Mouse (Mus musculus) heart, embryonic 11.5 days (tissue): ENCODE measurements around the gene Prdm15. TPM values are rescaled to one million over a fixed set of nuclear protein-coding genes. Genes with fewer than 3 reads are reported as not detected.
A peak's percentile ranks its signal among the peaks of the same experiment; 100 is the strongest.

Source experiments
- ATAC-seq: fragments of 200-750 bp; cut with Nextera tagmentation; replicated peaks from 2 replicates; pipeline ENCODE4 v1.8.0; 2017; ENCODE audit warnings: moderate library complexity; ENCODE audit not compliant: insufficient number of reproducible peaks, low FRiP score, low TSS enrichment
- H3K27ac ChIP-seq: fragments of 300-500 bp; sonication (generic); 2 replicates; pipeline ENCODE4 v1.5.1; 2014; ENCODE audit warnings: mild to moderate bottlenecking, low read depth, low read length
- H3K27me3 ChIP-seq: fragments of 300-500 bp; sonication (generic); 2 replicates; pipeline ENCODE4 v1.6.1; 2014; ENCODE audit warnings: mild to moderate bottlenecking, low read length, mixed read lengths; ENCODE audit not compliant: control insufficient read depth, insufficient read depth
- H3K36me3 ChIP-seq: fragments of 300-500 bp; sonication (generic); 2 replicates; pipeline ENCODE4 v1.6.1; 2014; ENCODE audit warnings: mild to moderate bottlenecking, low read length, moderate library complexity, mixed read lengths; ENCODE audit not compliant: control insufficient read depth, insufficient read depth
- H3K4me1 ChIP-seq: fragments of 300-500 bp; sonication (generic); 2 replicates; pipeline ENCODE4 v1.6.1; 2014; ENCODE audit warnings: low read length; ENCODE audit not compliant: control insufficient read depth, insufficient read depth
- H3K4me2 ChIP-seq: fragments of 300-500 bp; sonication (generic); 2 replicates; pipeline ENCODE4 v1.6.1; 2014; ENCODE audit warnings: mild to moderate bottlenecking, moderate library complexity
- H3K4me3 ChIP-seq: fragments of 300-500 bp; sonication (generic); 2 replicates; pipeline ENCODE4 v1.5.1; 2014; ENCODE audit warnings: low read depth, low read length
- H3K9ac ChIP-seq: fragments of 300-500 bp; sonication (generic); 2 replicates; pipeline ENCODE4 v1.6.1; 2014; ENCODE audit warnings: mild to moderate bottlenecking, low read depth, low read length, moderate library complexity
- H3K9me3 ChIP-seq: fragments of 300-500 bp; sonication (generic); replicated peaks from 2 replicates; pipeline ENCODE4 v1.6.1; 2016; ENCODE audit warnings: low read length; ENCODE audit not compliant: control insufficient read depth
- WGBS: fragments of 180-500 bp; shearing (Covaris S2); extraction: QIAGEN DNeasy Blood & Tissue Kit; methylation state at CpG from one replicate; pipeline ENCODE4 v1.1.7; 2014; ENCODE audit not compliant: insufficient replicate concordance; 5-methylcytosine and 5-hydroxymethylcytosine counted together
- polyA plus RNA-seq: library from polyadenylated mRNA; unstranded; fragments of >200 nt; fragmentation: Nextera tagmentation; extraction: Ambion mirVana; gene quantifications from 2 replicates; pipeline ENCODE4 v1.2.1, GENCODE M21; 2014

The Prdm15 gene
- polyA plus RNA-seq, 1 experiment from 2014 or later: 6.2 TPM

- no peak for ATAC-seq
- 9% methylated on average over 13 of the region's 13 CpGs for WGBS
These were observed 87.7 kb downstream of the Prdm15 start for GRCm38 (mm10) chr16:97763990-97764340.

GRCm38 (mm10) chr16:97763061-97763989, 88.3 kb downstream of the Prdm15 start, which contains the start of gene Ripk4:
Gene Ripk4 (minus strand): TSS chr16:97763787.
- Histone ChIP-seq H3K4me1 (peaks cover 12% of the 10 kb centered on the region), H3K27me3 (peaks cover 28% of the 10 kb centered on the region), H3K9me3 (no peaks in the 10 kb centered on the region), H3K4me2 (peak within 1 kb of the TSS; percentile 92), H3K4me3 (peak within 1 kb of the TSS; percentile 59), H3K27ac (no peak within 1 kb of the TSS), H3K9ac (peak within 1 kb of the TSS; percentile 39), H3K36me3 (no peaks in the 10 kb centered on the region)
- under 1% methylated on average over 88 of the region's 88 CpGs for WGBS
- peak; percentile 64; the same call in 1 of the 2 replicates for ATAC-seq

More at GRCm38 (mm10) chr16:97763990-97764340, 87.7 kb downstream of the Prdm15 start:
- H3K4me1 ChIP-seq: peaks cover 12% of the 10 kb centered on the region
- H3K36me3 ChIP-seq: no peaks in the 10 kb centered on the region
- H3K9ac ChIP-seq: no peak overlapping the region
- no peaks in the 10 kb centered on the region for H3K9me3 ChIP-seq
- H3K4me2 ChIP-seq: peak overlapping the region; percentile 92
- peak overlapping the region; percentile 59 for H3K4me3 ChIP-seq
- H3K27ac ChIP-seq: no peak overlapping the region
- H3K27me3 ChIP-seq: peaks cover 28% of the 10 kb centered on the region

- peak overlapping the region; percentile 12; the same call in 1 of the 2 replicates for H3K4me2 ChIP-seq
- no peak overlapping the region for H3K4me3 ChIP-seq
- ATAC-seq: no peak
- no peak overlapping the region for H3K9ac ChIP-seq
- H3K36me3 ChIP-seq: no peaks in the 10 kb centered on the region
- no peaks in the 10 kb centered on the region for H3K9me3 ChIP-seq
- peaks cover 12% of the 10 kb centered on the region for H3K4me1 ChIP-seq
- 52% methylated on average over 2 of the region's 2 CpGs for WGBS
- no peak overlapping the region for H3K27ac ChIP-seq
- peaks cover 28% of the 10 kb centered on the region for H3K27me3 ChIP-seq
These were observed 89.9 kb downstream of the Prdm15 start for GRCm38 (mm10) chr16:97761782-97762181.

GRCm38 (mm10) chr16:97759681-97760080, 92.0 kb downstream of the Prdm15 start:
- peaks cover 12% of the 10 kb centered on the region for H3K4me1 ChIP-seq
- no peak overlapping the region for H3K9ac ChIP-seq
- 21% methylated on average over 3 of the region's 3 CpGs for WGBS
- H3K36me3 ChIP-seq: no peaks in the 10 kb centered on the region
- H3K9me3 ChIP-seq: no peaks in the 10 kb centered on the region
- H3K27ac ChIP-seq: peak overlapping the region; percentile 41
- no peak for ATAC-seq
- H3K4me2 ChIP-seq: no peak overlapping the region
- H3K4me3 ChIP-seq: no peak overlapping the region
- H3K27me3 ChIP-seq: peaks cover 23% of the 10 kb centered on the region

- no peak overlapping the region for H3K4me2 ChIP-seq
- no peak overlapping the region for H3K4me3 ChIP-seq
- H3K36me3 ChIP-seq: no peaks in the 10 kb centered on the region
- WGBS: 48% methylated on average over 2 of the region's 2 CpGs
- H3K27me3 ChIP-seq: peaks cover 12% of the 10 kb centered on the region
- H3K27ac ChIP-seq: no peak overlapping the region
- no peaks in the 10 kb centered on the region for H3K9me3 ChIP-seq
- H3K4me1 ChIP-seq: peaks cover 10% of the 10 kb centered on the region
- ATAC-seq: no peak
- H3K9ac ChIP-seq: no peak overlapping the region
These were observed 93.4 kb downstream of the Prdm15 start for GRCm38 (mm10) chr16:97758288-97758687.

GRCm38 (mm10) chr16:97756460-97756859, 95.2 kb downstream of the Prdm15 start:
- no peaks in the 10 kb centered on the region for H3K9me3 ChIP-seq
- H3K4me3 ChIP-seq: no peak overlapping the region
- no peaks in the 10 kb centered on the region; the same call in 1 of the 2 replicates for H3K27me3 ChIP-seq
- no peak overlapping the region for H3K4me2 ChIP-seq
- 78% methylated on average over 2 of the region's 2 CpGs for WGBS
- H3K27ac ChIP-seq: no peak overlapping the region
- no peaks in the 10 kb centered on the region for H3K36me3 ChIP-seq
- no peak for ATAC-seq
- no peak overlapping the region for H3K9ac ChIP-seq
- peaks cover 8% of the 10 kb centered on the region for H3K4me1 ChIP-seq

- Histone ChIP-seq H3K27ac (no peak overlapping the region), H3K4me1 (no peaks in the 10 kb centered on the region), H3K9ac (no peak overlapping the region), H3K27me3 (no peaks in the 10 kb centered on the region), H3K4me3 (no peak overlapping the region), H3K9me3 (no peaks in the 10 kb centered on the region), H3K36me3 (no peaks in the 10 kb centered on the region), H3K4me2 (no peak overlapping the region)
- ATAC-seq: no peak
- 46% methylated on average over 3 of the region's 3 CpGs for WGBS
These were observed 99.2 kb downstream of the Prdm15 start for GRCm38 (mm10) chr16:97752316-97752941.

- no peaks in the 10 kb centered on the region for H3K4me1 ChIP-seq
- no peak for ATAC-seq
These were observed 99.8 kb downstream of the Prdm15 start for GRCm38 (mm10) chr16:97751884-97752283.

More at GRCm38 (mm10) chr16:97751884-97752283, 99.8 kb downstream of the Prdm15 start:
- no peaks in the 10 kb centered on the region for H3K27me3 ChIP-seq
- 56% methylated on average over 8 of the region's 8 CpGs for WGBS
- H3K4me3 ChIP-seq: no peak overlapping the region
- no peaks in the 10 kb centered on the region for H3K9me3 ChIP-seq
- no peaks in the 10 kb centered on the region for H3K36me3 ChIP-seq
- H3K27ac ChIP-seq: no peak overlapping the region
- H3K4me2 ChIP-seq: no peak overlapping the region
- H3K9ac ChIP-seq: no peak overlapping the region
